Mouse (Mus musculus): ENCODE measurements at regions not wholly inside any gene's neighbourhood (a gene's known extent, or its start where the extent isn't known, plus 50 kb on each side); places are given as distances from the start of the nearest gene placed in this dataset.

- ATAC-seq (ENCODE audit: low FRiP score) (no peak), DNase-seq (ENCODE audit: low spot score, missing footprints) (no peak)
- no peak overlapping the region for H3K4me2 ChIP-seq
- H3K4me3 ChIP-seq (ENCODE audit: low read depth, low read length) = no peak overlapping the region
- H3K9ac ChIP-seq (ENCODE audit: low read length) = no peak overlapping the region
- no peaks in the 10 kb centered on the region for H3K9me3 ChIP-seq (ENCODE audit: control insufficient read depth, low read length)
- H3K27ac ChIP-seq (ENCODE audit: low read depth, low read length) = no peak overlapping the region
- no peaks in the 10 kb centered on the region for H3K36me3 ChIP-seq (ENCODE audit: control insufficient read depth, insufficient read depth, low read length)
- 27% methylated on average over 5 of the region's 5 CpGs for WGBS
- H3K4me1 ChIP-seq (ENCODE audit: control insufficient read depth, insufficient read depth, low read length) = no peaks in the 10 kb centered on the region; the same call in 1 of the 2 replicates
- no peaks in the 10 kb centered on the region for H3K27me3 ChIP-seq (ENCODE audit: control insufficient read depth, insufficient read depth, low read length)
These were observed 112.9 kb upstream of the Wscd1 start for GRCm38 (mm10) chr11:71636785-71637184.

DNA sequence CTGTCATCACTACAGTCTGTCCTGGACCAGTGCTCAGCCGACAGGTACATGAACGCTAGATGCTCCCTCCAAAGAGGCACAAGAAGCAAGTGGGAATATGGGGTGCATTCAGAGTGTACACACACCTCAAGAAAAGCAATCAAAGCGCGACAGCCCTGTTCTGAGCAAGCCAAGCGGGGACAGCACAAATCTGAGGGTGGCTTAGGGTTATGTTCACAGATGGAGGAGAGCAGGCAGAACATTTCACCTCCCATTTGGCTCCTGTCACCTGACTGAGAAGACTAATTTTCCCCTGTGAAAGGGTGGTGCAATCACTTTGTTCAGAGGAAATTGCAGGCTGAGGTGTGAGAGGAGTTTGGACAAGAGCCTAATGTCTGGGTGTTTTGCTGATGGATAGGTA lies 106.8 kb upstream of the Wscd1 start:
- Histone ChIP-seq H3K9ac (ENCODE audit: low read length) (no peak overlapping the region), H3K36me3 (ENCODE audit: control insufficient read depth, insufficient read depth, low read length) (no peaks in the 10 kb centered on the region), H3K27me3 (ENCODE audit: control insufficient read depth, insufficient read depth, low read length) (no peaks in the 10 kb centered on the region), H3K4me1 (ENCODE audit: control insufficient read depth, insufficient read depth, low read length) (no peaks in the 10 kb centered on the region), H3K4me2 (no peak overlapping the region), H3K9me3 (ENCODE audit: control insufficient read depth, low read length) (no peaks in the 10 kb centered on the region), H3K4me3 (ENCODE audit: low read depth, low read length) (no peak overlapping the region), H3K27ac (ENCODE audit: low read depth, low read length) (no peak overlapping the region)
- ATAC-seq (ENCODE audit: low FRiP score) (no peak), DNase-seq (ENCODE audit: low spot score, missing footprints) (no peak)
- 86% methylated on average over 5 of the region's 5 CpGs for WGBS

DNA sequence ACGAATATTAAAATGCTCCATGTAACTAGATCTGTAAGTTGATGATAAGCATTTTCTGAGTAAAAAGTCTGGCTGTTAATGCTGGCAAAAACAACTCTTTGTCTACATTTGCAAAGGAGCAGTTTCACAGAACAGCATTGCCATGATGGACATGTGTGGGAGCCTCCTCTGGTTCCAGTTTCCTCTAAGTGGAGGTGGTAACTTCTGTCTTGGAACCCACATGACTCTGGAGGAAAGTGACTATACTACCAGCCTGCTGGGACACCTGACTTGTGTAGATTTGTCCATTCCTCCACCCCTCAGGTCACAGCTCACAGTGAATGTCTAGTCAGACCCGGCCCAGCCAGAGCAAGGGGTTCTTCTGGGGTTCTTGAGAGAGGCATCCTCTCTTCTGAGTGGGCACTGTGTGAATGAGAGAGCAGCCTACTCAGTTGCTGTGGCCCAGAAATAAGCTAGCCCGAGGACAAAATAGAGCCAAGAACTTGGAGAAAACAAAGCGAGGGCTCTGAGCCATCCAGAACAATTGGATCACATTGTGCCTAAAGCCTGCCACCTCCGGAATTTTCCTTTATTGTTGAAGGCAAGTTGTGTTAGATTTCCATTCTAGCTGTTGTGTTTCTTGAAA lies 97.9 kb upstream of the Wscd1 start:
- H3K4me3 ChIP-seq (ENCODE audit: low read depth, low read length) = no peak overlapping the region
- no peak overlapping the region for H3K4me2 ChIP-seq
- H3K36me3 ChIP-seq (ENCODE audit: control insufficient read depth, insufficient read depth, low read length) = no peaks in the 10 kb centered on the region
- H3K27me3 ChIP-seq (ENCODE audit: control insufficient read depth, insufficient read depth, low read length) = no peaks in the 10 kb centered on the region
- no peak for DNase-seq (ENCODE audit: low spot score, missing footprints)
- H3K9me3 ChIP-seq (ENCODE audit: control insufficient read depth, low read length) = no peaks in the 10 kb centered on the region
- WGBS = 85% methylated on average over 5 of the region's 5 CpGs
- no peak overlapping the region for H3K27ac ChIP-seq (ENCODE audit: low read depth, low read length)
- no peaks in the 10 kb centered on the region for H3K4me1 ChIP-seq (ENCODE audit: control insufficient read depth, insufficient read depth, low read length)
- H3K9ac ChIP-seq (ENCODE audit: low read length) = no peak overlapping the region
- ATAC-seq (ENCODE audit: low FRiP score) = no peak

DNA sequence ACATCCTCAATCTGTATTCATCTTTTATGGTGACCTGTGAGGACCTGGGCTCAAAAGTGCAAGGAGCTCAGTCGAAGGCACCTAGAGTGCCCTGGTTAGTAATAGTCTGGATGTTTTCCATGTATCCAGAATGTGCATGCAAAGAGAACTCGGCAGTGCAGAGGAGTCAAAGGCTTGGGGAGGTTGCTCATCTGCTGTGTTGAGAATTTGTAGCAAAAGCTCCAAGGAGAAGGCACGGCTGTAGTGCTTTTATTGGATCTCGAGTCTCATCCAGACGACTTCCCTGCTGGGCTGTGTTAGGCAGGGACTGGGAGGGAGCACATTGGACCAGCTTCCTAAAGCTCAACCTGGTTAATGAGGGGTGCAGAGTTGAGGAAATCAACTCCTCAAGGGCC lies 97.3 kb upstream of the Wscd1 start:
- Histone ChIP-seq H3K4me3 (ENCODE audit: low read depth, low read length) (no peak overlapping the region), H3K4me1 (ENCODE audit: control insufficient read depth, insufficient read depth, low read length) (no peaks in the 10 kb centered on the region), H3K36me3 (ENCODE audit: control insufficient read depth, insufficient read depth, low read length) (no peaks in the 10 kb centered on the region), H3K9ac (ENCODE audit: low read length) (no peak overlapping the region), H3K27ac (ENCODE audit: low read depth, low read length) (no peak overlapping the region), H3K4me2 (no peak overlapping the region), H3K27me3 (ENCODE audit: control insufficient read depth, insufficient read depth, low read length) (no peaks in the 10 kb centered on the region), H3K9me3 (ENCODE audit: control insufficient read depth, low read length) (no peaks in the 10 kb centered on the region)
- WGBS = 81% methylated on average over 5 of the region's 5 CpGs
- DNase-seq (ENCODE audit: low spot score, missing footprints) (no peak), ATAC-seq (ENCODE audit: low FRiP score) (no peak)

- DNase-seq (ENCODE audit: low spot score, missing footprints) (no peak), ATAC-seq (ENCODE audit: low FRiP score) (no peak)
- H3K4me1 ChIP-seq (ENCODE audit: control insufficient read depth, insufficient read depth, low read length) = no peaks in the 10 kb centered on the region
- no peak overlapping the region for H3K27ac ChIP-seq (ENCODE audit: low read depth, low read length)
- no peaks in the 10 kb centered on the region for H3K9me3 ChIP-seq (ENCODE audit: control insufficient read depth, low read length)
- H3K4me3 ChIP-seq (ENCODE audit: low read depth, low read length) = no peak overlapping the region
- H3K36me3 ChIP-seq (ENCODE audit: control insufficient read depth, insufficient read depth, low read length) = no peaks in the 10 kb centered on the region
- H3K4me2 ChIP-seq = no peak overlapping the region
- H3K9ac ChIP-seq (ENCODE audit: low read length) = no peak overlapping the region
- no peaks in the 10 kb centered on the region for H3K27me3 ChIP-seq (ENCODE audit: control insufficient read depth, insufficient read depth, low read length)
- 66% methylated on average over 2 of the region's 2 CpGs for WGBS
These were observed 91.4 kb upstream of the Wscd1 start for GRCm38 (mm10) chr11:71658346-71658745.

- no peak for ATAC-seq (ENCODE audit: low FRiP score)
- no peak for DNase-seq (ENCODE audit: low spot score, missing footprints)
- Histone ChIP-seq H3K4me3 (ENCODE audit: low read depth, low read length) (no peak overlapping the region), H3K27me3 (ENCODE audit: control insufficient read depth, insufficient read depth, low read length) (no peaks in the 10 kb centered on the region; the same call in 1 of the 2 replicates), H3K4me2 (no peak overlapping the region), H3K27ac (ENCODE audit: low read depth, low read length) (no peak overlapping the region), H3K9ac (ENCODE audit: low read length) (no peak overlapping the region), H3K9me3 (ENCODE audit: control insufficient read depth, low read length) (no peaks in the 10 kb centered on the region), H3K4me1 (ENCODE audit: control insufficient read depth, insufficient read depth, low read length) (no peaks in the 10 kb centered on the region), H3K36me3 (ENCODE audit: control insufficient read depth, insufficient read depth, low read length) (no peaks in the 10 kb centered on the region)
- 84% methylated on average over 19 of the region's 19 CpGs for WGBS
These were observed 79.3 kb upstream of the Wscd1 start for GRCm38 (mm10) chr11:71670111-71671050.

DNA sequence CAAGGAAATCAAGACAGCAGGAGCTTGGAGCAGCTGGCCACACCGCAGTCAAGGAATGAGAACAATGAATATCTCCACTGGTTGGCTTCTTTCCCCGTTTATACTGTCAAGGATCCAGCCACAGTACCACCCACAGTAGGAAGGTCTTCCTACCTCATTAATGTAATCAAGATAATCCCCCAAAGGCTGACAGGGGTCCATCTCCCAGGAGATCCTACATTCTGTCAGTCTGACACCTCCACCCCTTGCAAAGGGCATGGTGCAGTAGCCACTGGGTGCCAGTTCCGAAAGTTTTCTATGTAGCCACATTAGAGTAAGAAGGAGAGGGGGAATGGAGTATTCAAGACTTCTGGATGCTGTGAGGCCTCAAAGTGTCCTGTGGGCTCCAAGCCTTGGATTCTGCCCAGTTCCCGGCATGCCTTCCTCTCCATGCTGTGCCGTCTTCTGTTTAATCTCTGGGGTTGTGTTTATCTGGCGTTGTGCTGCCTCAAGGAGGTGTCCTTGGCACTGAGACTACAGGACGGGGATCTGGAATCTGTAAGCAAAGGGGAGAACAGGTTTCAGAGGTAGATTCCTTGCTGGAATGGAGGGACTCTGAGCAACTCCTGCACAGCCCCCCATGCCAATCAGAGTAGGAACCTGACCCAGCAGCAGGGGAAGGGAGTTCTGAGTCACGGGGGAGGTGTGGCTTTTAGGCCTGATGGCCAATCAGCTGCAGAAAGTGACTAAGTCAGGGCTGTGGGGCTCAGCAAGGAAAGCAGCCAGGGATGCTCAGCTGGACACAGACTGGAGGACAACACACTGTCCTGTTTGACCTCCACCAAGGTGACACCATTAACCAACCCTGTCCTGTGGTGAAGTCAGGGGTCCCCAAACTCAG lies 77.3 kb upstream of the Wscd1 start:
- Histone ChIP-seq H3K4me3 (ENCODE audit: low read depth, low read length) (no peak overlapping the region), H3K4me2 (no peak overlapping the region), H3K9ac (ENCODE audit: low read length) (no peak overlapping the region), H3K9me3 (ENCODE audit: control insufficient read depth, low read length) (no peaks in the 10 kb centered on the region), H3K27ac (ENCODE audit: low read depth, low read length) (no peak overlapping the region), H3K27me3 (ENCODE audit: control insufficient read depth, insufficient read depth, low read length) (no peaks in the 10 kb centered on the region; the same call in 1 of the 2 replicates), H3K36me3 (ENCODE audit: control insufficient read depth, insufficient read depth, low read length) (no peaks in the 10 kb centered on the region), H3K4me1 (ENCODE audit: control insufficient read depth, insufficient read depth, low read length) (no peaks in the 10 kb centered on the region)
- WGBS = 51% methylated on average over 8 of the region's 8 CpGs
- DNase-seq (ENCODE audit: low spot score, missing footprints) = no peak
- no peak for ATAC-seq (ENCODE audit: low FRiP score)

- peak; percentile 75 for ATAC-seq (ENCODE audit: low FRiP score)
- no peak overlapping the region for H3K4me3 ChIP-seq (ENCODE audit: low read depth, low read length)
- no peak overlapping the region for H3K27ac ChIP-seq (ENCODE audit: low read depth, low read length)
- H3K4me2 ChIP-seq = no peak overlapping the region
- no peaks in the 10 kb centered on the region; the same call in 1 of the 2 replicates for H3K27me3 ChIP-seq (ENCODE audit: control insufficient read depth, insufficient read depth, low read length)
- DNase-seq (ENCODE audit: low spot score, missing footprints) = no peak
- no peak overlapping the region for H3K9ac ChIP-seq (ENCODE audit: low read length)
- WGBS = 42% methylated on average over 5 of the region's 5 CpGs
- no peaks in the 10 kb centered on the region for H3K4me1 ChIP-seq (ENCODE audit: control insufficient read depth, insufficient read depth, low read length)
- no peaks in the 10 kb centered on the region for H3K36me3 ChIP-seq (ENCODE audit: control insufficient read depth, insufficient read depth, low read length)
- no peaks in the 10 kb centered on the region for H3K9me3 ChIP-seq (ENCODE audit: control insufficient read depth, low read length)
These were observed 75.4 kb upstream of the Wscd1 start for GRCm38 (mm10) chr11:71674319-71674718.
